Mouse (Mus musculus) ES-E14 (cell line): ENCODE data around the gene Cldn11.

Experiments
- CHD2 ChIP-seq: IDR thresholded peaks from 2 replicates; pipeline ENCODE4 v1.6.1; 2014; ENCODE audit warnings: mild to moderate bottlenecking, low read depth, low read length, inconsistent platforms
- ZC3H11A ChIP-seq: IDR thresholded peaks from 2 replicates; pipeline ENCODE4 v1.6.1; 2012; ENCODE audit warnings: low read depth, mild to moderate bottlenecking, inconsistent platforms, low read length, borderline replicate concordance
- ZNF384 ChIP-seq: IDR thresholded peaks from 2 replicates; pipeline ENCODE4 v1.6.1; 2012; ENCODE audit warnings: low read depth, low read length, inconsistent platforms

DNA sequence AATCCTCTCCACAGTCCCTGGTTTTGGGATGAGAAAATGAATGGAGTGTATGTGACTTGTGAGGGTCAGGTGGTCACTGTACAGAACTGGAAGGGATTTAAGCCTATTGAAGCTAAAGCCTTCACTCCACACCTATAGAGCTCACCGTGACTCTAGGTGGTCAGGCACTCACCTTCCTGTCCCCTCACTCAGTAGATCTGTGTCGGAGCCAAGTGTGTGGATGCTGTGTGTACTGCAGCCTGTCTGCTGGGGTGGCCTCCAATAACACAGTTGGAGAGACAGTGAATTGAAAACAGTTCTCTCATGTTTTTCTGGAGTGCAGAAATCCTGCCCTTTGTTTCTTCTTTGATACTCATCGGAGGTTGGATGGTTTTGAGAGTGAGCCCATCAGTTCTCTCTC lies 16.1 kb downstream of the Cldn11 start:
- no peak for TF ChIP-seq ZC3H11A
- no peak for TF ChIP-seq ZNF384
- no peak for TF ChIP-seq CHD2
